Mouse (Mus musculus): Measurements from ENCODE around the gene Apoc1.
A peak's percentile ranks its signal among the peaks of the same experiment; 100 is the strongest.
"Not testable (repeated sequence)": the region's sequence is repeated elsewhere in the genome, so short reads cannot be mapped to it uniquely, and the experiment has no call there.

Apoc1 gene

DNA sequence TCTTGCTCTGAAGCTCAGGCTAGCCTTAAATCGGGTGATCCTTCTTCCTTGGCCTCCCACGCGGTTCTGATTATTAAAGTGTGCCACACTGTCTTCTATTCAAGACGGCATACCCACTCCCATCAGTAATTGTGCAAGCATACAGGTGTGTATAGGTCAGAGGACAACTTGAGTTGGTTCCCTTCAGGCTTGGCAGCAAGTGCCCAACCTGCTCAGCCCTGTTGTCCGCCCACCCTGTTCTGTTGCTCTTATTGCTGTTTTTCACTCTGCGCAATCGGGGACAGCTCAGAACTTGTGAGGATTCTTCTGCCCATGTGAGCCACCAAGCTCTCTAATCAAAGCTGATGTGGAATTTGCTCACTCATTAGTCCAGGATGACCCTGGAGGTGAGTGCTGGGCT is 12.8 kb upstream of the Apoc1 start:
- no peak for DNase-seq (ENCODE audit: low spot score in 2 of 2)

- DNase-seq (ENCODE audit: low spot score in 2 of 2) = no peak
These were observed 12.0 kb upstream of the Apoc1 start for GRCm38 (mm10) chr7:19704475-19704874.

DNA sequence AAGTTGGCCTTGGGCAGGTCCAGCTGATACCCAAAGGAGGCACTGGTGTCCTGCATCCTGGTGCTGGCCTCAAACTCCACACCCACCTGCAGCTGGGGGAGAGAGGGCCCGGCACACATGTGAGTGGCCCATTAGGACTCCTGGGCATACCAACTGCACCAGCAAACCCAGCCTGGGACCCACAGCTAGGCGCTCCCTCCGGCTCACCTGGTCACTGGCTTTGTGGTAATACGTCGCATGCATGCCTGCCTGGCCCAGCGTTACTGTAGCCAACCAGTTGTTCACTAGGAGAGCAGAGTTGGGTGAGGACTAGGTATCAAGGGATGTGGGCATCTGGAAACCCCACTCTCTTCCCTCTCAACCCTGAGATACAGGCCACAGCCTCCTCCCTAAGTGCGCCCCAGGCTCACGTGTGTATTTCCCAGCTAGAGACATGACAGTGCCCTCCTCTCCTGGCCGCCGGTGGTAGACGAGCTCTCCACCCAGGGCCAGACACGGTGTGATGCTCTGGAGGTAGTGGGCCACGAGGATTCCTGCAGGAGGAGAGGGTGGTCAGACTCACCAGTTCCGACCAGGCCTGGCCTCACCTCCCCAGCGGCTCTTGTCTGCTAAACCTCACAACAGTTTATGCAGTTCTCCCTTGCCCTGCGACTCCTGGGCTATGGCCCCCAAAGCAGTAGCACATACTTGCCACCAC is 10.5 kb upstream of the Apoc1 start:
- DNase-seq (ENCODE audit: low spot score in 2 of 2) = no peak

DNA sequence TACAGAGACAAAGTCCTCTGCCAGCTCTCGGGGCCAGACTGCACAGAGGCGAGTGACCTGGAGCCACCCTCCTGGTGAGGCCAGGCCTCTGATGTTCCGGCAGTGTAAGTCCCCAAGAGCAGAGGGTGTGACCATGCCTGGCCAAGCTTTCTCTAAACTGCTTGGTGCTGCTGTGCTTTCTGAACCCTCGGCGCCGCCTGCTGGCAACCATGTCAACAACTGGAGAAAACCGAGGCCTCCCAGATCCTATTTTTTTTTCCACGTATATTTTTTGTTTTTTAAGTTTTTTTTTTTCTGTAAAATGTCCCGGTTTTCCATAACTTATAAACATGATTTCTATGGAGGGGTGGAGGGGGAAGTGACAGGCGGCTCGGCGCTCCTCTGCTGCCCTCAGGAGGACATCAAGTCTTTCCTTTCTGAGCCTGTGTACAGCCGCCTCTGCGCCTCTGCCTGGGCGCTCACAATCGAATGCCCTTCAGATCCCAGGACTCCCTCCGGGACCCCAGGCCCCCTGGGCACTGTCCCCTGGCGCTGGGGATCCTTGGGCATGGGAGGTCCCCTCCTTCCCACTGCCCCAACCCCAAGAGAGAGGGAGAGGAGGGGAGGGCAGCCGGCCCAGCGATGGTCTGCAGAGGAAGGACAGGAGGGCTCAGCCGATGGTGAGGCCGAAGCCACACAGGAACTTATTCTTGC is 8.8 kb upstream of the Apoc1 start:
- peak in 1 of 2 experiments; percentile 49 for DNase-seq (ENCODE audit: low spot score in 2 of 2)

DNA sequence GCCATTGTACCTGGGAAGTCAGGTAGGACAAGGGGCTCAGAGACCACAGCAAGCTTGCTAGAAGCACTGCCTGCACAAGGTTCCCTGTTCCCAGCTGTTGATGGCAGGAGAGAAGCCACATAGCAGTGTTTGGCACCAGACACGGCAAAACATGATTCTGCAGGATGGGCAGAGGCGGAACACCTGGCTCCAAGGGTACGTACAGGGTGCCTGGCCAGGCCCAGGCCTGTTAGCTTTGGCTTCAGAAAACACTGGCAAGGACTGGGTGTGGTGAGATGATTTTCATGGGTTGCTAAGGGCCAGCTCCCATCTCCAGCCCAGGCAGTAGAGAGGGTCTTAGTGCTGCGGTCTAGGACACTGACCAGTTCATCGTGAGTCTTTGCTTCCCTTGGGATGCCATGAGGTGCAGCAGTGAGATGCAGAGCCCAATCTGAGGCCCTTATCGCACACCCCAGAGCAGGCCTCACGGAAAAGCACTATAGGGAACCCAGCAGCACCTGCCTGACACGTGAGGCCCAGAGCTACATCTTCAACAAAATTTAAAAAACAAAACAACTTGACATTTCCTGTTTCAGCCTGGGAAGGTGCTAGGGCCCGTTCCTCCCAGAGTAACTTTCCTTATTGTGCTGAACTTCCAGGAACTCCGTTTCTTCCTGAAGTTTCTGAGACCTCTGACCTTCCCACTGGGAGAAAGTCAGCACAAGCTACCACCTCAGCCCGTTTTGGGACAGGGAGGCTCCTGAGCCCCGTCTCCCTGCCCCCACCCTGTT is 8.0 kb upstream of the Apoc1 start:
- DNase-seq (ENCODE audit: low spot score in 2 of 2) = no peak

DNA sequence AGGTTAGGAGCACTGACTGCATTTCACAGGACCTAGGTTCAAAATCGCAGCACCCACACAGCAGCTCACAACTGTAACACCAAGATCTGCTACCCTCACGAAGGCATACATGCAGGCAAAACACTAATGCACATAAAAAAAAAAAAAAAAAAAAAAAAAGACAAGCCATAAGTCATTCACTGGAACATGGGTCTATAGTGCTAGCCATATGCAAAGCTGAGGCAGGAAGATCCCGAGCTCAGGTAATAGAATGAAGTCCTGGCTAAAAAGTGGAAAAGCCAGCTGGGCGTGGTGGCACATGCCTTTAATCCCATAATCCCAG is 7.3 kb upstream of the Apoc1 start:
- DNase-seq (ENCODE audit: low spot score in 2 of 2) = no peak

DNA sequence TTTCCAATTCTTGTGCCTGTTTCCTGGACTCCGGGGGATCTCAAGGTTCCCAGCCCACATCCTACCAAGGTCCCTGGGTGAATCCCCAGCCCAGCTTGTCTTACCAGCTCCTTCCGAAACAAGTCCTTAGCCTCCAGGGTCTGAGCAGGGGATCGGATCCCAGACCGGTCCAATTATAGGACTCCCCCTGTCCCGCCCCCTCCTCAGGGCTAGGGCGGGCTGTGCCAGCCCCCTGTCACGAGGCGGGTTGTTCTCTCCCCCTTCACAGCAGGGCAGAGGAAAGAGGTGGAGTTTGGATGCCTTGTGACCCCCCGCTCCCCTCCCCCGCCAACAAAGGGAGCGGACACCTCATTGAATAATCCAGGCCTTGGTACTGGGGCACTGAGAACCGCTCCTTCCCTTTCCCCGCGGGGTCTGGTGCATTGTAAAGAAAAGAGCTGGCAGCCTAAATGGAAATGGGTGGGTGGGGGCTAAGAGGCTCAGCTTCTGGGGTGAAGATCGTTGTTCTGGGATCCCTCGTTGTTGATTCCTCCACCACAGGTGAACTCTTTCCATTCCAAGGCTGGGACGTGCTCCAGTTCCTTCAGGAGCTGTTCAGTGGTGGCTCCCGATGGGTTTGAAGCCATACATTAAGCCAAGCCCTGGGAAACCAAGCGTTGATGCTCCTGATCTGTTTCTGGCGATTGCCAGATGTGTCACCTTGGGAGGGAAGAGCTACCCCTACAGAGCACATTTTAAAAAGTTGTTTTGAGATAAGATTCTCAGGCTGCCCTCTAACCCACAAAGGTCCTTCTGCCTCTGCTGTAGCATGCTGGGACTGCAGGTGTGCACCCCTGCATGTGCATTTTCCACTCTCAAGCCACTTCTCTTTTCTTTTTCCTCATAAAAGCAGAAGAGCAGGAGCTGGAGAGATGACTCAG is 6.7 kb upstream of the Apoc1 start, which contains the start of gene Apoe:
Apoe (minus strand) TSS at position 282 of the 920 bp plus-strand sequence.
- no peak for DNase-seq (ENCODE audit: low spot score in 2 of 2)

GRCm38 (mm10) chr7:19697949-19698906 is 5.8 kb upstream of the Apoc1 start:
- DNase-seq (ENCODE audit: low spot score in 2 of 2) = no peak

DNA sequence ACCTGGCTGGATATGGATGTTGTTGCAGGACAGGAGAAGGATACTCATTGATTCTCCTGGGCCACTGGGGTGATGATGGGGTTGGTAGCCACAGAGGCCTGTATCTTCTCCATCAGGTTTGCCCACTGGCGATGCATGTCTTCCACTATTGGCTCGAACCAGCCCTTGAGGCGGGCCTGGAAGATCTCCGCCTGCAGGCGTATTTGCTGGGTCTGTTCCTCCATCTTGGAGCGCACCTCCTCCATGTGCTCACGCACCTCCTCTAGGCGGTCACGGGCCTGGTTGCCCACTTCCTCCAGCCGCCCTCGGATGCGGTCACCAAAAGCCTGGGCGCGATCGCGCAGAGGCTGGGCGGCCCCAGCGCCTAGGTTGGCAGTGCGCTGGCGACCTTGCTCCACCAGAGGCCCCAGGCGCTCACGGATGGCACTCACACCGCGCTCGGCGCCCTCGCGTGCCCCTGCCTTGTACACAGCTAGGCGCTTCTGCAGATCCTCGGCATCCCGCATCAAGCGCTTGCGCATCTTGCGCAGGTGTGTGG is 3.9 kb upstream of the Apoc1 start:
- DNase-seq (ENCODE audit: low spot score in 2 of 2) = no peak

DNA sequence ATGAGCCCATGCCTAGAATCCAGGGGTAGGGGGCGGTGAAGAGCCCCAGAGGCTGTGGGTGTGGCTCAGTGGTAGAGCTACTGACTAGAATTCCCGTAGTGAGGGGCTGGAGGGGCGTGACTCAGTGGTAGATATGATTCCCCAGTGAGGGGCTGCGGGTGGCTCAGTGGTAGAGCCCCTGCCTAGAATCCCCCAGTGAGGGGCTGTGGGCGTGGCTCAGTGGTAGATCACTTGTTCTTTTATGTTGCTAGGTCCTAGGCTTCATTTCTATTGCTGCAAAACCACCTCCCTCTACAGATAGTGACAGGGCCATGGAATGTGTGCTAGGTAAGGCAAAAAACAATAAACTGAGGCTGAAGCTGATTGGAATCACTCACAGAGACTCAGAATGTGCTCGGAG is 3.4 kb upstream of the Apoc1 start:
- DNase-seq (ENCODE audit: low spot score in 2 of 2) = no peak

- no peak for DNase-seq (ENCODE audit: low spot score in 2 of 2)
These were observed 2.7 kb upstream of the Apoc1 start for GRCm38 (mm10) chr7:19695213-19695594.

DNA sequence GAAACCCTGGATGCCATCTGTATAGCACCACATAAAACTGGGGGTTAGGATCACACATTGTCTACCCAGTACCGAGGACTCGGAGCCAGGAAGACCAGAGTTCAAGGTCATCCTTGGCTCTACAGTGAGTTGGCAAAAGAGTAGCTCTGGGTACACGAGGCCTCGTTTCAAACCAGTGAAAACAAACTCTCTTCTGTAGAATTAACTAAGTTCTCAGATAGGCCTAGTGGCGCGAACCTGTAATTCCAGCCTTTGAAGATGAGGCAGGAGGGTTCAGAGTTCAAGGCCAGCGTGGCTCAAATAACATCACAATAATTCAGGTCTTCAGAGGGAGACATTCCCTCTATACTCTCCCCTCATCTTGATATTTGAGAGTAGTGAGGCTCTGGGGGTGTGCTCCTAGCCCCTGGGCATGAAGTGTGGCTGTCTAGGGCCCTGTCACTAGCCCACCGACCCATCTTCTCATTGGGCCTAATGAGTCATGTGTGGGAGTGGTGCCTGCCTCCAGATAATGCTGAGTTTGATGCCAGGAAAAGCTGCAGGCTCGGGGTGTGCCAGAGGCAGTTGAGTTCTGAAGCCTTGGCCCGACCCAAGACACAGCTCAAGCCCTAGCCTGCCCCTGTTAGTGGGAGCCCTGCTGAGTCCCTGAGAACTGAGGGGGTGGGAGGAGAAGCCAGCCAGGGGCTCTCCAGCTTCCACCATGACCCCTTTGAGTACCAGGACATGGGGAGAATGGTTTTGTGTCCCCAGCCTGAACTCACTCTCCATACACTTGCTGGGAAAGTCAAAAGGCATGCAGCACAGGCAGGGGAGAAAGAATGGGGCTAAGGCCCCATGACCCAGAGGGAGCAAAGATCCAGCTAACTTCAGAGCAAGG is 2.1 kb upstream of the Apoc1 start:
- no peak for DNase-seq (ENCODE audit: low spot score in 2 of 2)

- no peak for DNase-seq (ENCODE audit: low spot score in 2 of 2)
These were observed 961 bp upstream of the Apoc1 start for GRCm38 (mm10) chr7:19693421-19693820.

DNA sequence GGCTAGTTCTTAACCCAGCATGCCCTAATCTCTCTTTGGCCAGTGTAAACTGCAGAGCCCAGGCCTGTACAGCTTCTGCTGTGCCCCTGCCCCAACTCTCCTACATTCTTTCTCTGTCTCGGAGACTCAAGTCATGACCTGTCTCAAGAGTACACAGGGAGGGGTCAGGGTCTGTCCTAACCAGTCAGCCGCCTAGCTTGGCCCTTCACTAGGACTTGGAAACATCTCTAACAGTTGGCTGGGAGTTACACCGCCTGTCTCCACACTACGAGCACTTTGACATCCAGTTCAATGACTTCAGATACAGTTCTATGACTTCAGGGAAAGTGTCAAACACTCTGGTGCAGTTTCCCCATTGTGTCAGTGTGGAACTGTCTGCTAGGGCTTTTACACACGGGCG is 1.0 kb downstream of the Apoc1 start:
- DNase-seq (ENCODE audit: low spot score in 2 of 2) = no peak

- no peak for DNase-seq (ENCODE audit: low spot score in 2 of 2)
These were observed 1.6 kb downstream of the Apoc1 start for GRCm38 (mm10) chr7:19690845-19691244.

DNA sequence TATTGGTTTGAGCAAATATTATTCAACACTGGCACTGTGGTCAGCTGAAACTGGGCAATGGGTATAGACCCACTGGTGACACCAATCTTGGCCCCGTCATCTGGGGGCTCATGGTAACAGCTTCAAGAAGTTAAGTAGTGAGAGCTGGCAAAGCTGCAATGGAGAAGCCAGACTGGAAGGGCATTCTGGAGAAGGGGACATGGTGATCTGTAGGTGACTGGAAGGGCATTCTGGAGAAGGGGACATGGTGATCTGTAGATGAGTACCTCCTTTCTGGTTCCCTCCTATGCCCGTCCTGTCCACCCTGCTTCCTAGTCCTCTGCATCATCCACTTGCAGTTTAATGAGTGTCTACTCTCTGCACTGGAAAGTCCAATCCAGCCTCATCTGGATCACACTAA is 3.8 kb downstream of the Apoc1 start:
- DNase-seq (ENCODE audit: low spot score in 2 of 2) = no peak

DNA sequence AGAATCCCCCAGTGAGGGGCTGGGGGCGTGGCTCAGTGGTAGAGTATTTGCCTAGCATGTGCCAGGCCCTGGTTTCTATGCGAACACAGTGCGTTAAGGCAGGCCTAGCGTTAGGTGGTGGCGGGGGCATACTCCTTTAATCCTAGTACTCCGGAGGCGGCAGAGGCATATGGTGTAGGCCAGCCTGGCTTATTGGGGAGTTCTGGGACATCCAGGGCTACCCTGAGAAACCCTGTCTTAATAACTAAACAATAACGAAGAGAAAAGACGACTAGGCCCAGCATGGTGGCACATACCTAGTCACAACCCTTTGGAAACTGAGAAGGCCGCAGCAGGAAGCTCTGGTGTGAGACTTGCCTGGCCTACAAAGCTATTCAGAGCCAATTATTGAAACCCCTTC is 4.4 kb downstream of the Apoc1 start:
- no peak for DNase-seq (ENCODE audit: low spot score in 2 of 2)

DNA sequence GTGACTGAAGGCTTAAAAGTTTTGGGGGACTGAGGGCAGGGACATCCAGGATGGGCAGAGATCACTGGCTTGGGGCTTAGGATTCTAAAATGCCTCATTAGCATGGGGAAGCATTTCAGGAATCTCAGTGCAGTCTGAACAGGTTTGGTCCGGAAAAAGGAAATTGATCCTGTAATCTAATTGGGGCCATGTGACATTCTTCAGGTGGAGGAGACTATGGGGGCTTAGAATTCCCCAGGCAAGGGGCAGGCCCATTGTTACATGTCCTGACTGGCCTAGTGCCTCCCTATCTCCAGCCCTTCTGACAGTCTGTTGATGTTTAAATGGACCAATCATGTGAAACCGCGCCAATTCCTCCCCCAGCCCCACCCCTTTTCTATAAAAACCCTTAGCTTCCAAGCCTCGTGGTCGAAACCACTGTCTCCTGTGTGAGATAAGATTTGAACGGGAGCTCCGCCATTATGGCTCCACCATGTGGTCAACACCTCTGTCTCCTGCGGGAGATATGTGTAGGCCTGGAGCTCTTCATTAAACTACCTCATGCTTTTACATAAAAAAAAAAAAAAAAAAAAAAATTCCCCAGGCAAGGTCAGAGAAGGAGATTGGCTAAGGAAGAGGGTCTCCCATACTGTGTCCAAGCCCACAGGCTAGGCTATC is 5.4 kb downstream of the Apoc1 start:
- DNase-seq (ENCODE audit: low spot score in 2 of 2) = not testable (repeated sequence)

GRCm38 (mm10) chr7:19686521-19686920 is 5.9 kb downstream of the Apoc1 start:
- DNase-seq (ENCODE audit: low spot score in 2 of 2) = no peak

Data from spleen, postnatal 14 days (tissue).